Mouse (Mus musculus) brain, embryonic 18.5 days (tissue): Measurements from ENCODE around the gene 1110059G10Rik.

Experiments used
- DNase-seq: peaks from one replicate; pipeline ENCODE4 v3.0.0-alpha.2; 2012; ENCODE audit warnings: low read depth, low spot score

The 1110059G10Rik gene

GRCm38 (mm10) chr9:122950643-122951475 lies at the start of gene 1110059G10Rik, which contains the start of gene Kif15:
Gene 1110059G10Rik (minus strand): TSS chr9:122951000.
Gene Kif15 (plus strand): TSS chr9:122951046.
- DNase-seq: peak; percentile 72

GRCm38 (mm10) chr9:122999193-122999586 lies 48.4 kb upstream of the 1110059G10Rik start:
- DNase-seq: no peak

- no peak for DNase-seq
Measured at GRCm38 (mm10) chr9:122998406-122999192, 47.8 kb upstream of the 1110059G10Rik start.

GRCm38 (mm10) chr9:122928915-122929314 lies 21.9 kb downstream of the 1110059G10Rik start:
- no peak for DNase-seq

GRCm38 (mm10) chr9:122922936-122923381 lies 27.8 kb downstream of the 1110059G10Rik start, which contains the start of gene Zfp105:
Gene Zfp105 (plus strand): TSS chr9:122923072.
- DNase-seq: peak; percentile 51

- no peak for DNase-seq
Measured at GRCm38 (mm10) chr9:122922436-122922835, 28.4 kb downstream of the 1110059G10Rik start.

GRCm38 (mm10) chr9:122902717-122903535 lies 47.9 kb downstream of the 1110059G10Rik start:
- peak; percentile 63 for DNase-seq

GRCm38 (mm10) chr9:122901047-122901446 lies 49.8 kb downstream of the 1110059G10Rik start:
- DNase-seq: no peak
